Mouse (Mus musculus) large intestine, adult 2 months (tissue): ENCODE measurements around the gene Gm4177. TPM values are rescaled to one million over a fixed set of nuclear protein-coding genes. Genes with fewer than 3 reads are reported as not detected.
"Not testable (repeated sequence)": the region's sequence is repeated elsewhere in the genome, so short reads cannot be mapped to it uniquely, and the experiment has no call there.

Source experiments
- DNase-seq: peaks from one replicate; pipeline ENCODE4 v3.0.0-alpha.2; 2012; ENCODE audit warnings: low read depth, low spot score
- WGBS: fragments of 180-500 bp; shearing (Covaris S2); methylation state at CpG from one replicate; pipeline ENCODE4 v1.1.7; 2018; 5-methylcytosine and 5-hydroxymethylcytosine counted together
- polyA plus RNA-seq: library from polyadenylated mRNA; depleted of rRNA; stranded (reverse); fragments of >200 nt; gene quantifications from 2 replicates; pipeline ENCODE4 v1.2.3, GENCODE M21; 2012; rRNA removed

Gene Gm4177
- not detected in 2 replicates for polyA plus RNA-seq

GRCm38 (mm10) chr7:21796628-21797027 lies at the start of gene Gm4177:
TSS of gene Gm4177 (minus strand) at chr7:21796728.
- WGBS, result no CpG with 5 or more reads among the region's 3 CpGs
- DNase-seq, result not testable (repeated sequence)

GRCm38 (mm10) chr7:21844167-21844566 lies 47.6 kb upstream of the Gm4177 start, which contains the start of gene Gm5725:
TSS of gene Gm5725 (minus strand) at chr7:21844267.
- not testable (repeated sequence) for DNase-seq
- WGBS, result no CpG with 5 or more reads among the region's 1 CpGs

- not testable (repeated sequence) for DNase-seq
- WGBS, result no CpG with 5 or more reads among the region's 1 CpGs
Measured at GRCm38 (mm10) chr7:21832051-21832450, 35.5 kb upstream of the Gm4177 start, which contains the start of gene Vmn1r135. TSS of gene Vmn1r135 (plus strand) at chr7:21832351.

- no CpG with 5 or more reads among the region's 5 CpGs for WGBS
- not testable (repeated sequence) for DNase-seq
Measured at GRCm38 (mm10) chr7:21761375-21761774, 35.2 kb downstream of the Gm4177 start, which contains the start of gene Gm4175. TSS of gene Gm4175 (minus strand) at chr7:21761475.

Other genes starting within 250 kb of the Gm4177 start
- not detected in 2 replicates for gene Vmn1r132, start 182.6 kb downstream of the Gm4177 start, polyA plus RNA-seq
- gene Gm4175, start 35.3 kb downstream of the Gm4177 start, polyA plus RNA-seq, result not detected in 2 replicates
- gene Vmn1r135, start 35.6 kb upstream of the Gm4177 start, polyA plus RNA-seq, result not detected in 2 replicates
- gene Gm5725, start 47.5 kb upstream of the Gm4177 start, polyA plus RNA-seq, result not detected in 2 replicates
- not detected in 2 replicates for gene Gm5891, start 124.6 kb upstream of the Gm4177 start, polyA plus RNA-seq
- gene Vmn1r137, start 197.9 kb upstream of the Gm4177 start, polyA plus RNA-seq, result not detected in 2 replicates
- gene Vmn1r138, start 232.2 kb upstream of the Gm4177 start, polyA plus RNA-seq, result not detected in 2 replicates